15 mouse cellular contexts compared by ENCODE assay signal in the genomic region with DNA sequence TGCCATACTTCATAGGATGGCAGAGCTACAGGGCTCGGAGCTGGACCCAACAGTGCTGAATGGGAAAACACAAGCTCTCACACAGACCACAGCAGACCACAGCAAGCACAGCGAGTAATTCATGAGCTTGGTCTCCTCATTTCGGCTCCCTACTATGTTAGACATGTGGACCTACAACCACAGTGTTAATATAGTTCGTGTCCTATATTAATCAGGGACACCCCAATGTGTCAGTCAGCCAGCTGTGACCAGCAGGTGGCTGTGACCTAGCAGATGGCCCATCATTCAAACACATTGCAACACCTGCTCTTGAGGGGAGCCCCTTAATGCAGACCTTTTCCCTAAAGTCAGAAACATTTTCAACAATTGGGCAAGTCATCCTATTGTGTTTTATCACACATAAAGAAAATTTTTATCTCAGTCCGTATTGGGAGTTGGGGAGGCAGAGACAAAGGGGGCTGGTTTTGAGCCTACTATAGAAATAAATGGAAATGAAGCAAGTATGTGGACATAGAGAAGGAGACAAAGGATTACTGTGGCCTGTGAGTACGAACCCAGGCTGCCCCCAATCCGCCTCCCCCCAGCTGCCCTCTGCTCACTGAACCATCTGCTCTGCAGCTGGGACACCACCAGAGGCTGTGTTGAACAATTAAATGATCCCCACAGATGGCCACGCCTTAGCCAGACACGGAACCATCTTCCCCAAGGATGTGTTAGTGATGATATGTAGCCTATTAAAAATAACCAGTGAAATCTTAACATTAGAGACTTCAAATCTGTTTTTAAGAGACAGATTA. TPM values are rescaled to one million over a fixed set of nuclear protein-coding genes. Genes with fewer than 3 reads are reported as not detected.
A peak's percentile ranks its signal among the peaks of the same experiment; 100 is the strongest.
DNase-seq lines count a peak whose midpoint lies in the region; ATAC-seq and TF ChIP-seq lines count a peak whose summit lies in the region.
"Had no signal": no experiment of that assay in that cellular context is flagged by ENCODE, and none has a peak within 500 bp of the region (broad histone marks: within the 10 kb centered on the region; RNA-seq: fewer than 3 reads in every experiment).

No protein-coding gene starts in this region.

- no peaks in the 10 kb centered on the region for H3K9me3 ChIP-seq in hindbrain, embryonic 15.5 days
- no peaks in the 10 kb centered on the region for H3K9me3 ChIP-seq in neural tube, embryonic 13.5 days

- H3K27me3 ChIP-seq in hindbrain, embryonic 15.5 days = no peaks in the 10 kb centered on the region
- H3K27me3 ChIP-seq in neural tube, embryonic 13.5 days = no peaks in the 10 kb centered on the region
- H3K27me3 ChIP-seq: limb, embryonic 13.5 days had no signal

- H3K4me1 ChIP-seq in hindbrain, embryonic 15.5 days (replicated peaks) = 0 out of 2 replicates have a peak, but pooled peaks cover 3% of the 10 kb centered on the region
- H3K4me1 ChIP-seq in neural tube, embryonic 13.5 days (replicated peaks) = peaks cover 23% of the 10 kb centered on the region
- H3K4me1 ChIP-seq: limb, embryonic 13.5 days had no signal

- no peak for TF ChIP-seq CTCF in layer of hippocampus, adult 2 months (conservative IDR thresholded peaks at IDR 0.05)

- H3K27ac ChIP-seq in layer of hippocampus, adult 2 months = 0 out of 2 replicates have a peak overlapping the region, but pooled peaks have one; percentile 5
- H3K27ac ChIP-seq in hindbrain, embryonic 15.5 days (replicated peaks) = no peak overlapping the region
- peak overlapping the region; percentile 64 for H3K27ac ChIP-seq in neural tube, embryonic 13.5 days (replicated peaks)
- H3K27ac ChIP-seq: limb, embryonic 13.5 days; stomach, postnatal 0 days had no signal

- H3K9ac ChIP-seq in hindbrain, embryonic 15.5 days = no peak overlapping the region
- no peak overlapping the region for H3K9ac ChIP-seq in neural tube, embryonic 13.5 days
- H3K9ac ChIP-seq: limb, embryonic 13.5 days had no signal

- no peaks in the 10 kb centered on the region for H3K36me3 ChIP-seq in hindbrain, embryonic 15.5 days
- H3K36me3 ChIP-seq in neural tube, embryonic 13.5 days = no peaks in the 10 kb centered on the region
- H3K36me3 ChIP-seq: limb, embryonic 13.5 days had no signal

- no peak overlapping the region for H3K4me2 ChIP-seq in hindbrain, embryonic 15.5 days
- H3K4me2 ChIP-seq in neural tube, embryonic 13.5 days = no peak overlapping the region
- H3K4me2 ChIP-seq: heart, embryonic 11.5 days; limb, embryonic 13.5 days had no signal

- ATAC-seq in hindbrain, embryonic 15.5 days (ENCODE audit: low FRiP score, low read depth) = peak; percentile 54; the same call in 1 of the 2 replicates
- peak; percentile 81 for ATAC-seq in neural tube, embryonic 13.5 days (ENCODE audit: low read depth)
- ATAC-seq: CD4-positive, CD25-positive, alpha-beta regulatory T cell, adult 4 months had no signal

- DNase-seq in layer of hippocampus, adult 2 months (ENCODE audit: low spot score in 2 of 2) = no peak
- DNase-seq in layer of hippocampus, adult 11-12 months (ENCODE audit: low spot score) = no peak
- peak; percentile 14 for DNase-seq in embryo, embryonic 11.5 days (ENCODE audit: low read depth, low spot score)
- DNase-seq in yolk sac, embryonic 10.5 days (ENCODE audit: low spot score) = no peak
- DNase-seq in adrenal gland, adult 8-10 months = no peak
- DNase-seq in spleen, adult 18-20 months = no peak
- DNase-seq: cerebellum, adult 9-10 months; layer of hippocampus, adult 9-11 months; thymus, postnatal 4 days had no signal

- 27% methylated on average over 9 of the region's 9 CpGs for WGBS in hindbrain, embryonic 15.5 days
- 21% methylated on average over 9 of the region's 9 CpGs for WGBS in neural tube, embryonic 13.5 days

- H3K4me3 ChIP-seq in layer of hippocampus, adult 2 months = no peak overlapping the region
- no peak overlapping the region for H3K4me3 ChIP-seq in hindbrain, embryonic 15.5 days
- no peak overlapping the region for H3K4me3 ChIP-seq in neural tube, embryonic 13.5 days
- H3K4me3 ChIP-seq: limb, embryonic 13.5 days had no signal

RNA-seq across cellular contexts. Expression of gene Tmx1, which starts 30.4 kb away (rescaled TPM):
- 10 to 100 TPM; 29.1 to 30.2 TPM for total RNA-seq in layer of hippocampus, adult 2 months (2021)
- polyA plus RNA-seq in hindbrain, embryonic 15.5 days (2015; fragmentation: Nextera tagmentation; extraction: Ambion mirVana) = 132 and 134 TPM in 2 replicates
- polyA plus RNA-seq in neural tube, embryonic 13.5 days (2015; fragmentation: Nextera tagmentation; extraction: Ambion mirVana) = 139 and 155 TPM in 2 replicates
- 10 to 100 TPM; 38.9 to 45.9 (median 43.5) TPM for total RNA-seq in adrenal gland, adult 8-10 months (2022)
